10 mouse cellular contexts compared by ENCODE assay signal in genomic region chr19:42000446-42000958, GRCm38 (mm10). TPM values are rescaled to one million over a fixed set of nuclear protein-coding genes. Genes with fewer than 3 reads are reported as not detected.
DNase-seq lines count a peak whose midpoint lies in the region; ATAC-seq and TF ChIP-seq lines count a peak whose summit lies in the region.
"Had no signal": no experiment of that assay in that cellular context is flagged by ENCODE, and none has a peak within 500 bp of the region (broad histone marks: within the 10 kb centered on the region; RNA-seq: fewer than 3 reads in every experiment).

No protein-coding gene starts in this region.

- H3K27me3 ChIP-seq in hindbrain, embryonic 12.5 days: no peaks in the 10 kb centered on the region
- H3K27me3 ChIP-seq in hindbrain, embryonic 14.5 days (ENCODE audit: control insufficient read depth, insufficient read depth, low read length): no peaks in the 10 kb centered on the region
- H3K27me3 ChIP-seq in embryonic facial prominence, embryonic 10.5 days (replicated peaks; ENCODE audit: low read depth, poor library complexity, severe bottlenecking): no peaks in the 10 kb centered on the region

- TF ChIP-seq CTCF in left cerebral cortex, adult 2 months (IDR thresholded peaks at IDR 0.05): no peak

- peaks cover 12% of the 10 kb centered on the region for H3K4me1 ChIP-seq in hindbrain, embryonic 12.5 days
- no peaks in the 10 kb centered on the region for H3K4me1 ChIP-seq in hindbrain, embryonic 14.5 days (replicated peaks; ENCODE audit: control insufficient read depth, insufficient read depth, low read length)
- peaks cover 41% of the 10 kb centered on the region for H3K4me1 ChIP-seq in embryonic facial prominence, embryonic 10.5 days

- ATAC-seq in hindbrain, embryonic 12.5 days (ENCODE audit: low FRiP score): no peak
- ATAC-seq in hindbrain, embryonic 14.5 days (ENCODE audit: low FRiP score): no peak

- no peak overlapping the region for H3K4me3 ChIP-seq in hindbrain, embryonic 12.5 days
- no peak overlapping the region for H3K4me3 ChIP-seq in hindbrain, embryonic 14.5 days (replicated peaks; ENCODE audit: low read length)
- no peak overlapping the region for H3K4me3 ChIP-seq in embryonic facial prominence, embryonic 10.5 days
- no peak overlapping the region for H3K4me3 ChIP-seq in left cerebral cortex, adult 2 months

- WGBS in hindbrain, embryonic 12.5 days: 59% methylated on average over 4 of the region's 4 CpGs
- 64% methylated on average over 4 of the region's 4 CpGs for WGBS in hindbrain, embryonic 14.5 days
- WGBS in embryonic facial prominence, embryonic 10.5 days: 47% methylated on average over 4 of the region's 4 CpGs

- intact Hi-C loops in heart, postnatal 14 days (cut with DNase I): no loop called here
- intact Hi-C loops in left cerebral cortex, adult 2 months (cut with DNase I): no loop called here

- peak overlapping the region; percentile 44; the same call in 1 of the 2 replicates for H3K27ac ChIP-seq in hindbrain, embryonic 12.5 days
- H3K27ac ChIP-seq in hindbrain, embryonic 14.5 days: no peak overlapping the region; the same call in 1 of the 2 replicates
- H3K27ac ChIP-seq in embryonic facial prominence, embryonic 10.5 days (replicated peaks): peak overlapping the region; percentile 52; the same call in 1 of the 2 replicates
- H3K27ac ChIP-seq in left cerebral cortex, adult 2 months: no peak overlapping the region

- no peak overlapping the region for H3K4me2 ChIP-seq in hindbrain, embryonic 12.5 days (replicated peaks)
- no peak overlapping the region for H3K4me2 ChIP-seq in hindbrain, embryonic 14.5 days (replicated peaks)

- H3K9ac ChIP-seq in hindbrain, embryonic 12.5 days: no peak overlapping the region
- no peak overlapping the region for H3K9ac ChIP-seq in hindbrain, embryonic 14.5 days

- no peak for DNase-seq in hindbrain, embryonic 14.5 days (ENCODE audit: low spot score)
- DNase-seq in embryonic facial prominence, embryonic 10.5 days (ENCODE audit: low spot score): peak; percentile 39
- peak; percentile 23 to 51 for DNase-seq in heart, postnatal 14 days
- DNase-seq in lung, postnatal 10 days: peak; percentile 69
- no peak for DNase-seq in left cerebral cortex, adult 2 months (ENCODE audit: extremely low spot score in 1 of 2, low spot score in 2 of 2)
- DNase-seq in c-Kit-positive CD71-positive TER-119-positive erythroid progenitor cells, embryonic 14.5 days (ENCODE audit: low spot score): no peak
- no peak for DNase-seq in adrenal gland, postnatal 25 days
- DNase-seq: adrenal gland, postnatal 10 days had no signal

- no peaks in the 10 kb centered on the region for H3K36me3 ChIP-seq in hindbrain, embryonic 12.5 days
- no peaks in the 10 kb centered on the region for H3K36me3 ChIP-seq in hindbrain, embryonic 14.5 days (replicated peaks; ENCODE audit: control insufficient read depth, insufficient read depth)
- no peaks in the 10 kb centered on the region for H3K36me3 ChIP-seq in embryonic facial prominence, embryonic 10.5 days (replicated peaks)

- H3K9me3 ChIP-seq in hindbrain, embryonic 12.5 days (replicated peaks): no peaks in the 10 kb centered on the region
- H3K9me3 ChIP-seq in hindbrain, embryonic 14.5 days (ENCODE audit: control insufficient read depth, low read length): no peaks in the 10 kb centered on the region
- H3K9me3 ChIP-seq in embryonic facial prominence, embryonic 10.5 days: no peaks in the 10 kb centered on the region

RNA-seq across cellular contexts. Expression of gene Ubtd1, which starts 18.9 kb away (rescaled TPM):
- 15.9 and 16.2 TPM in 2 replicates for polyA plus RNA-seq in hindbrain, embryonic 12.5 days (2016; fragmentation: Nextera tagmentation; extraction: Ambion mirVana)
- 8.6 and 9.2 TPM in 2 replicates for polyA plus RNA-seq in hindbrain, embryonic 14.5 days (2014; fragmentation: Nextera tagmentation; extraction: Ambion mirVana)
- polyA plus RNA-seq in embryonic facial prominence, embryonic 10.5 days (2016; fragmentation: Nextera tagmentation; extraction: Ambion mirVana): 13.2 and 13.5 TPM in 2 replicates
- total RNA-seq in heart, postnatal 14 days (2021): 10 to 100 TPM; 25.9 to 28.0 TPM
- total RNA-seq in left cerebral cortex, adult 2 months (2021): 10 to 100 TPM; 10.9 to 12.1 TPM
- total RNA-seq in adrenal gland, postnatal 25 days (2021): 15.2 and 18.2 TPM in 2 replicates

RNA-seq across cellular contexts. Expression of gene Mms19, which starts 19.5 kb away (rescaled TPM):
- 33.1 and 39.0 TPM in 2 replicates for polyA plus RNA-seq in hindbrain, embryonic 12.5 days (2016; fragmentation: Nextera tagmentation; extraction: Ambion mirVana)
- 29.6 and 31.6 TPM in 2 replicates for polyA plus RNA-seq in hindbrain, embryonic 14.5 days (2014; fragmentation: Nextera tagmentation; extraction: Ambion mirVana)
- polyA plus RNA-seq in embryonic facial prominence, embryonic 10.5 days (2016; fragmentation: Nextera tagmentation; extraction: Ambion mirVana): 43.1 and 45.0 TPM in 2 replicates
- total RNA-seq in heart, postnatal 14 days (2021): 10 to 100 TPM; 16.7 to 21.2 TPM
- total RNA-seq in left cerebral cortex, adult 2 months (2021): 10 to 100 TPM; 34.7 to 38.2 TPM
- total RNA-seq in adrenal gland, postnatal 25 days (2021): 19.0 and 31.0 TPM in 2 replicates

RNA-seq across cellular contexts. Expression of gene Ankrd2, which starts 35.3 kb away (rescaled TPM):
- not detected in 2 replicates for polyA plus RNA-seq in hindbrain, embryonic 12.5 days (2016; fragmentation: Nextera tagmentation; extraction: Ambion mirVana)
- 0.82 and 1.2 TPM in 2 replicates for polyA plus RNA-seq in hindbrain, embryonic 14.5 days (2014; fragmentation: Nextera tagmentation; extraction: Ambion mirVana)
- polyA plus RNA-seq in embryonic facial prominence, embryonic 10.5 days (2016; fragmentation: Nextera tagmentation; extraction: Ambion mirVana): 0.22 TPM in 1 of 2 replicates, not detected in the other
- not detected for total RNA-seq in heart, postnatal 14 days (2021)
- under 1 TPM in 1 of 2 experiments, not detected in 1; 0.42 TPM for total RNA-seq in left cerebral cortex, adult 2 months (2021)
- total RNA-seq in adrenal gland, postnatal 25 days (2021): 0.46 TPM in 1 of 2 replicates, not detected in the other
- total RNA-seq: hematopoietic stem cell, adult 5-6 weeks had no signal

RNA-seq across cellular contexts. Expression of gene Hoga1, which starts 44.9 kb away (rescaled TPM):
- 1.1 and 1.3 TPM in 2 replicates for polyA plus RNA-seq in hindbrain, embryonic 12.5 days (2016; fragmentation: Nextera tagmentation; extraction: Ambion mirVana)
- polyA plus RNA-seq in hindbrain, embryonic 14.5 days (2014; fragmentation: Nextera tagmentation; extraction: Ambion mirVana): 1.3 and 2.2 TPM in 2 replicates
- polyA plus RNA-seq in embryonic facial prominence, embryonic 10.5 days (2016; fragmentation: Nextera tagmentation; extraction: Ambion mirVana): 1.1 and 1.3 TPM in 2 replicates
- 1 to 10 TPM; 1.4 to 2.3 TPM for total RNA-seq in heart, postnatal 14 days (2021)
- total RNA-seq in left cerebral cortex, adult 2 months (2021): 1 to 10 TPM; 4.1 to 4.2 TPM
- total RNA-seq in adrenal gland, postnatal 25 days (2021): 4.5 and 5.2 TPM in 2 replicates

RNA-seq across cellular contexts. Expression of gene 4933411K16Rik, which starts 51.5 kb away (rescaled TPM):
- polyA plus RNA-seq in hindbrain, embryonic 12.5 days (2016; fragmentation: Nextera tagmentation; extraction: Ambion mirVana): not detected in 2 replicates
- not detected in 2 replicates for polyA plus RNA-seq in hindbrain, embryonic 14.5 days (2014; fragmentation: Nextera tagmentation; extraction: Ambion mirVana)
- 0.17 TPM in 1 of 2 replicates, not detected in the other for polyA plus RNA-seq in embryonic facial prominence, embryonic 10.5 days (2016; fragmentation: Nextera tagmentation; extraction: Ambion mirVana)
- total RNA-seq in heart, postnatal 14 days (2021): under 1 TPM in 1 of 2 experiments, not detected in 1; 0.32 TPM
- 1 to 10 TPM in 1 of 2 experiments, under 1 TPM in 1; 0.75 to 1.2 TPM for total RNA-seq in left cerebral cortex, adult 2 months (2021)
- total RNA-seq in adrenal gland, postnatal 25 days (2021): 0.67 and 1.1 TPM in 2 replicates
- total RNA-seq: hematopoietic stem cell, adult 5-6 weeks had no signal

Comparison
In these comparisons a context has a peak if more than half of its experiments do, and no peak if none do; other contexts are left out.
1. H3K27ac ChIP-seq: peak in hindbrain, embryonic 12.5 days (single experiment) and embryonic facial prominence, embryonic 10.5 days (single experiment); none in hindbrain, embryonic 14.5 days (single experiment) and left cerebral cortex, adult 2 months (single experiment).
2. DNase-seq: peak in embryonic facial prominence, embryonic 10.5 days (single experiment), heart, postnatal 14 days (2 of 2) and lung, postnatal 10 days (single experiment); none in hindbrain, embryonic 14.5 days (single experiment), left cerebral cortex, adult 2 months (0 of 2), c-Kit-positive CD71-positive TER-119-positive erythroid progenitor cells, embryonic 14.5 days (single experiment) and adrenal gland, postnatal 25 days (single experiment).